Mouse (Mus musculus) heart, postnatal 4 days (tissue): Measurements from ENCODE around the gene Sh3glb2. TPM values are rescaled to one million over a fixed set of nuclear protein-coding genes. Genes with fewer than 3 reads are reported as not detected.

ENCODE experiments used
- DNase-seq: peaks from one replicate; pipeline ENCODE4 v3.0.0; 2021
- microRNA-seq, 2 experiments: library from miRNA; unstranded; fragments of <30 nt; microRNA quantifications; one replicate each; pipeline ENCODE4 v1.2.0; 2021 to 2022
- total RNA-seq, 2 experiments: library from RNA; stranded (reverse); gene quantifications; 2 replicates each; pipeline ENCODE4 v1.2.3; 2021

Sh3glb2 gene
- total RNA-seq, 2 experiments from 2014 or later: 72.7 to 73.7 TPM

DNA sequence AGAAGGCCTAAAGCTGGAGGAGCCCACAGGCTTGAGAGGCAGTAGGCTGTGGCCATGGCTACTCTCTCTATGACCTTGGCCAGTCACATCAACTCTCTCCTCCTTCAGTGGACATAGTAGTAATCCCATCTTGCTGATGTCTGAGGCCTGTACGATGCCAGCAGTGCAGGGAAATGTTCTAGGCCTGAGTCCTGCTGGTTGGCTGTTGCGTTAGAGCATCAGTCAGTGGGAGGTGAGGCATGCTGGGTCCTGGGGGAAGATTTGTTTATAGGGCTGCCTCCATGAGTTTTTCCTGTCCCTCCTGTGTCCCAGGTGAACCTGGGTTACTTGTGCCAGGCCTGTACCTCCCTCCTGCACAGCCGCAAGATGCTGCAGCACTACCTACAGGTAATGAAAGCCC lies 17.1 kb downstream of the Sh3glb2 start:
- no peak for DNase-seq

GRCm38 (mm10) chr2:30337179-30337578 lies 22.0 kb downstream of the Sh3glb2 start:
- DNase-seq: no peak

GRCm38 (mm10) chr2:30336174-30336915 lies 22.8 kb downstream of the Sh3glb2 start:
- DNase-seq: no peak

- no peak for DNase-seq
Measured at GRCm38 (mm10) chr2:30335324-30335723, 23.8 kb downstream of the Sh3glb2 start.

DNA sequence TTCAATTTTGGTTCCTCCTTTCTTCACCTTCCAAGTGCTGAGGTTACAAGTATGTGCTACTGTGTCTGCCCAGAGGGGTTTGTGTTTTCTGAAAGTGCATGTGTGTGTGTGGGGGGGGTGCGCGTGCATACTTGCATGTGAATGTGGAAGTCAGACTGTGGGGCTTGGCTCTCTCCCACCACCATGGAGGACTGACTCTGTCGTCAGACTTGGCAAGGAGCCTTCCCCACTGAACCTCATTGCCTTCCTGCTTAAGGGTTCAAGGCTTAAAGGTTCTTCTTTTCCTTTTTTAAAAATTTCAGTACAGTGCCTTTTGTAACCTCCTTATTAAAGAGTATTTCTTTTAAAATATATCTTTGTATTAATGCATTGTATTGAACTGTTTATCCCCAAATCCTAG lies 30.3 kb downstream of the Sh3glb2 start:
- no peak for DNase-seq

DNA sequence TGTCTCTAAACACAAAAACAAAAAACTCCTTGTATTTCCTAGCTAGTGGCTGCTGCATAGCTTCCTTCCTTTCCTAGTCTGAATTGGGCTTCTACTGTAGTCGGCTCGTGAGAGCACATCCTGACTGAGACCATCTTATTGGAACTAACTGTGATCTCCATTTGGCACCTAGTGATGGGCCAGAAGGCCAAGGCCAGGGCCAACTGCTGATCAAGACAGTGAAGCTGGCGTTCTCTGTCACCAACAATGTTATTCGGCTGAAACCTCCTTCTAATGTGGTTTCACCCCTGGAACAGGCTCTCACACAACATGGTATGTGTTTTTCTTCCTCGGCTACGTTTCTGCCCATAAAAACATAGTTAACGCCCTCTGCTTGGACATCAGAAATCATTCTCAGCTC lies 31.9 kb downstream of the Sh3glb2 start:
- no peak for DNase-seq

DNA sequence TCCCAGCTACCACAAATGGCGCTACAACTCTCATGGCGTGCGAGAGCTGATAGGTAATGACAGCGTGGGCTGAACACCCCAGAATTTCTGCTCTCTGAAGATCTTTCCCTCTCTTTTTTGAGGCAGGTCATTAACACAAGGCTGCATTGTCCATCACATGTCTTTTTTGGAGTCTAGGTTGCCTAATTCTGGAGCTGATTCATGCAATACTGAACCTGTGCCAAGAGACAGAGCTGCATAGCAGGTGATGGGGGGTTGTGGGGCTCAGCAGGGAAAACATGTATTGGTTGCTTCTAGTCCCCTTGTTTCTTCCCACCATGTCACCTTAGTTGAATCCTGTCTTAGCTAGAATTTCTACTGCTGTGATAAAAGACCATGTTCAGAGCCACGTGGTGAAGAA lies 33.8 kb downstream of the Sh3glb2 start:
- DNase-seq: no peak

DNA sequence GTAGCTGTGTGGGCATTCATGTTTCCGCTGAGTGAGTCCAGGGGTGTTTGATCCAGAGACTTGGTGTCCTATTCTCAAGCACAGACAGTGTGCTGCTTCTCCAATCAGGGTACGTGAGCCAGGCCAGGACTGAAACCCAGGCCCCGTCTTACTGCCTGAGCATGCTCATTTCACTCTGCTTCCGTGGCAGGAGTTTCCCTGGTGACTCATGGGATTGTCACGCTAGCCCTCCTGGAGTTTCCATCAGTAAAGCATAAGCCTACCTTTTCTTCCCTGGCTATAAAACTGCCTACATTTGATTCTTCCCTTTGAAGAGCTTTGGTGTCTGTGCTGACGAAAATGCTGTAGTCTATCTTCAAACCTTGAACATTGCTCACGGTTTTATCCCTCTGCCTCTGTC lies 36.0 kb downstream of the Sh3glb2 start:
- DNase-seq: no peak

DNA sequence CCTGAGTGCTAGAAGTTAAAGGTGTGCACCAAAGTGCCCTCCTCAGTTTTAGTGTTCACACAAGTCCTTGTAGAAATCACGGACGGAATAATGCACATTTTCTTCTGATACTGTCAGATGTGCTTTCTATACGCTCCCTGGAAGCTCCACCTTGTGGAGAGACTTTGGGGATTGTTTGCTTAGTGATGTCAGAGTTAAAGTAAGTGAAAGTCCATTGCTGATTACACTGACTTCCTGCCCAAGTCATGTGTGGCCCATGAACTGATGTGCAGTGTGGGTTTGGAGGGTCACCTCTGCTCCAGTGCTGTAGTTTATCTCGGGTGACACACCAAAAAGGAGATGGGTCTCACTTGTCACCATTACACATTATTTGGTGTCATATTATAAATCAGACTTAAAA lies 39.9 kb downstream of the Sh3glb2 start:
- no peak for DNase-seq

- no peak for DNase-seq
Measured at GRCm38 (mm10) chr2:30316955-30317354, 42.2 kb downstream of the Sh3glb2 start.

- DNase-seq: no peak
Measured at GRCm38 (mm10) chr2:30316136-30316535, 43.0 kb downstream of the Sh3glb2 start.

DNA sequence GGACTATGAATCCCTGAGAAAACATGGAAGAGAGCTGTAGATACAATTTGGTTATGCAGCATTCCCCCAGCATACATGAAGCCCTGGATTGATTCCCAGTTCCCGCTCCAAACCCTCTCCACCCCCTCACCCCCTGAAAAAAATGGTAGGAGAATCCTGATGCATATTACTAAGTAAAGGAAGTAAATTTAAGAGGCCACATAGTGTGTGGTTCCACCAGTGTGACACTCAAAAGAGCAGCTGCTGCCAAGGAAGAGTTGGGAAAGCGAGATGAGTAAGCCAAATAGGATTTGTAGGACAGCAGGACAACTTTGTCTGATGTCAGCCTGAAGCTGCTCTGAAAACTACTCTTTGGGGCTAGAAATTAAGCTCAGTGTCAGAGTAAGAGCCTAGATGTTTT lies 47.7 kb downstream of the Sh3glb2 start:
- DNase-seq: no peak

DNA sequence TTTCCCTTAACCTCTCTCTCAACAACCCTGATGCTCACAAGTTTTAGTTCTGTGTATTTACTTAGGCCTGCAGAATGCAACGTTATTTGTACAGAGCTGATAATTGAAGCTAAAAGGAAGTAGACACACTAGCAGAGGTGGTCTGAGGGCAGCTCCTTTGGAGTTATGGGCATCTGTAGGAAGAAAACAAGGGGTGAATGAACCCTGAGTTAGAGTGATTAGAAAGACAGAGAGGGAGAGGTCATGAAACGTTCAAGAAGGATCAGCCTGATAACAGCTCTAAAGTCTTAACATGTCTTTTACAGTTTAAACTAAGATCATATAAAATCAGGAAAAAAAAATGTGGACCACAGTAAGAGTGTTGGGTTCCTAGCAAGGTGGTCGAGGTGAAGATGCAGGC lies 49.8 kb downstream of the Sh3glb2 start:
- DNase-seq: no peak

GRCm38 (mm10) chr2:30306087-30306486 lies 53.0 kb downstream of the Sh3glb2 start:
- no peak for DNase-seq

DNA sequence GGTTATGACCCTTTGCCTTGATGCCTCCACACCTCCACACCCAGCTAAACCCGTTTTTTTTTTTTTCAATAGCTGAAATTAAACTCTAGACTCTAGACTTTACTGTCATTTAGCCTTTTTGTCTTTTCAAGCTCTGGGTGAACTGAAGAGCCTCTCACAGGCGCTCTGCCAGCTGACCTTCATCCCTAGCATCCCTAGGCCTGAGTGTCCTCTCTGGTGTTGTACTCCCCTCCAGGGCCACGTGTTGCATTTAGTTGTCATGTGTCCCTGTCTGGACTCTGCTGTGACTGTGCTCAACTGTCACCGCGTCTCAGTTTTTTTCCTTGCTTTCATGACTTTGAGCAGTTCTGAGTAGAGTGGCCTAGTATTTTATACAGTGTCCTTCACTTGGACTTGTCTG lies 59.2 kb downstream of the Sh3glb2 start:
- no peak for DNase-seq

GRCm38 (mm10) chr2:30299525-30299924 lies 59.6 kb downstream of the Sh3glb2 start:
- peak; percentile 14 for DNase-seq

Small RNA genes within 50 kb of the gene (microRNA-seq; reads per million reads assigned to microRNA genes)
- 0 reads per million in 2 experiments for gene Gm47292

Other genes with a start within 250 kb of the Sh3glb2 start
- gene Zer1, start 234.8 kb downstream of the Sh3glb2 start, total RNA-seq: 10 to 100 TPM; 24.3 to 24.9 TPM
- 10 to 100 TPM; 23.9 to 27.4 TPM for gene Tbc1d13, start 225.6 kb downstream of the Sh3glb2 start, total RNA-seq
- 10 to 100 TPM; 44.4 to 48.9 TPM for gene Endog, start 187.8 kb downstream of the Sh3glb2 start, total RNA-seq
- 10 to 100 TPM in 1 of 2 experiments, 1 to 10 TPM in 1; 8.4 to 10.7 TPM for gene Spout1, start 180.9 kb downstream of the Sh3glb2 start, total RNA-seq
- 10 to 100 TPM; 33.3 to 35.3 TPM for gene Kyat1, start 153.5 kb downstream of the Sh3glb2 start, total RNA-seq
- gene Lrrc8a, start 121.6 kb downstream of the Sh3glb2 start, total RNA-seq: 10 to 100 TPM; 56.3 to 59.2 TPM
- 1 to 10 TPM in 1 of 2 experiments, under 1 TPM in 1; 0.88 to 1.5 TPM for gene Gm28035, start 118.8 kb downstream of the Sh3glb2 start, total RNA-seq
- gene Phyhd1, start 93.1 kb downstream of the Sh3glb2 start, total RNA-seq: 10 to 100 TPM; 20.6 to 26.0 TPM
- 1 to 10 TPM in 1 of 2 experiments, not detected in 1; 4.6 TPM for gene Gm28038, start 78.3 kb downstream of the Sh3glb2 start, total RNA-seq
- 10 to 100 TPM; 23.6 to 23.7 TPM for gene Dolk, start 73.0 kb downstream of the Sh3glb2 start, total RNA-seq
- 10 to 100 TPM; 28.0 to 34.5 TPM for gene Nup188, start 72.9 kb downstream of the Sh3glb2 start, total RNA-seq
- gene Miga2, start 4.9 kb upstream of the Sh3glb2 start, total RNA-seq: 10 to 100 TPM; 52.4 to 63.5 TPM
- gene Dolpp1, start 32.9 kb upstream of the Sh3glb2 start, total RNA-seq: 10 to 100 TPM; 14.2 to 14.6 TPM
- 100 to 1,000 TPM; 379 to 401 TPM for gene Crat, start 56.5 kb upstream of the Sh3glb2 start, total RNA-seq
- 100 to 1,000 TPM; 139 TPM for gene Ptpa, start 56.7 kb upstream of the Sh3glb2 start, total RNA-seq
- gene Ier5l, start 114.9 kb upstream of the Sh3glb2 start, total RNA-seq: 10 to 100 TPM; 10.7 to 12.1 TPM
- gene Cstad, start 235.7 kb upstream of the Sh3glb2 start, total RNA-seq: 1 to 10 TPM; 1.7 to 3.2 TPM